Mouse (Mus musculus) liver, adult 2 months (tissue): Measurements from ENCODE around the gene Adam15. TPM values are rescaled to one million over a fixed set of nuclear protein-coding genes. Genes with fewer than 3 reads are reported as not detected.

ENCODE experiments used
- DNase-seq: peaks from one replicate; pipeline ENCODE4 v3.0.0-alpha.2; 2011; ENCODE audit warnings: low read depth, low spot score; ENCODE audit errors: extremely low read depth
- H3K27ac ChIP-seq: fragments of 200-500 bp; replicated peaks from 2 replicates; pipeline ENCODE4 v1.5.1; 2012; ENCODE audit warnings: low read depth, mild to moderate bottlenecking, control low read depth, inconsistent platforms, low read length; ENCODE audit not compliant: insufficient read depth
- H3K27me3 ChIP-seq: fragments of 200-500 bp; 2 replicates; pipeline ENCODE4 v1.6.1; 2012; ENCODE audit warnings: mild to moderate bottlenecking, moderate library complexity, low read length, inconsistent platforms; ENCODE audit not compliant: control insufficient read depth, insufficient read depth
- H3K36me3 ChIP-seq: fragments of 200-500 bp; 2 replicates; pipeline ENCODE4 v1.6.1; 2012; ENCODE audit warnings: low read length, inconsistent platforms; ENCODE audit not compliant: control insufficient read depth, insufficient read depth
- H3K4me1 ChIP-seq: fragments of 200-500 bp; 2 replicates; pipeline ENCODE4 v1.6.1; 2011; ENCODE audit warnings: low read length; ENCODE audit not compliant: control insufficient read depth, insufficient read depth
- H3K4me3 ChIP-seq: fragments of 200-500 bp; 2 replicates; pipeline ENCODE4 v1.5.1; 2011; ENCODE audit warnings: low read depth, mild to moderate bottlenecking, control low read depth, low read length, moderate library complexity; ENCODE audit not compliant: insufficient read depth
- H3K79me2 ChIP-seq: fragments of 200-500 bp; 2 replicates; pipeline ENCODE4 v1.6.1; 2012; ENCODE audit warnings: inconsistent platforms, mild to moderate bottlenecking, low read length, moderate library complexity; ENCODE audit not compliant: control insufficient read depth, insufficient read depth
- H3K9ac ChIP-seq: fragments of 200-500 bp; 2 replicates; pipeline ENCODE4 v1.6.1; 2012; ENCODE audit warnings: low read depth, mild to moderate bottlenecking, control low read depth, inconsistent platforms, low read length
- CTCF ChIP-seq: fragments of 200-500 bp; IDR thresholded peaks from 2 replicates; pipeline ENCODE4 v1.5.1; 2011; ENCODE audit warnings: low read depth, low read length, control low read depth
- POLR2A ChIP-seq: fragments of 200-500 bp; IDR thresholded peaks from 2 replicates; pipeline ENCODE4 v1.6.1; 2011; ENCODE audit warnings: low read length, control low read depth; ENCODE audit not compliant: insufficient read depth; ENCODE audit errors: extremely low read depth
- WGBS: fragments of 180-500 bp; shearing (Covaris S2); methylation state at CpG from one replicate; pipeline ENCODE4 v1.1.7; 2018; 5-methylcytosine and 5-hydroxymethylcytosine counted together
- polyA plus RNA-seq: library from polyadenylated mRNA; depleted of rRNA; stranded (reverse); fragments of >200 nt; gene quantifications from 2 replicates; pipeline ENCODE4 v1.2.3, GENCODE M21; 2012; rRNA removed
- total RNA-seq: library from RNA; depleted of rRNA; stranded (reverse); fragments of >200 nt; gene quantifications from 2 replicates; pipeline ENCODE4 v1.2.3, GENCODE M21; 2014; rRNA removed

The Adam15 gene
- total RNA-seq: 1.4 and 2.6 TPM in 2 replicates
- polyA plus RNA-seq: 4.7 and 5.4 TPM in 2 replicates

- peak; percentile 22 for DNase-seq
- H3K36me3 ChIP-seq: no peaks in the 10 kb centered on the region
- H3K79me2 ChIP-seq: no peaks in the 10 kb centered on the region
- peak within 1 kb of the TSS; percentile 66 for H3K4me3 ChIP-seq
- no peaks in the 10 kb centered on the region for H3K4me1 ChIP-seq
- 3% methylated on average over 58 of the region's 59 CpGs for WGBS
- no peak within 1 kb of the TSS for H3K27ac ChIP-seq
- H3K27me3 ChIP-seq: 0 out of 2 replicates have a peak, but pooled peaks cover 5% of the 10 kb centered on the region
- TF ChIP-seq POLR2A (no peak), CTCF (no peak)
- peak within 1 kb of the TSS; percentile 62 for H3K9ac ChIP-seq
Observed at GRCm38 (mm10) chr3:89349869-89350501, at the start of gene Adam15. Adam15 (minus strand) TSS chr3:89349996.

- no peak for TF ChIP-seq POLR2A
- TF ChIP-seq CTCF: no peak
- Histone ChIP-seq H3K27ac (peak overlapping the region; percentile 79), H3K36me3 (peaks cover 2% of the 10 kb centered on the region; the same call in 1 of the 2 replicates), H3K4me3 (peak overlapping the region; percentile 85), H3K27me3 (no peaks in the 10 kb centered on the region), H3K79me2 (peaks cover 12% of the 10 kb centered on the region; the same call in 1 of the 2 replicates), H3K9ac (peak overlapping the region; percentile 92), H3K4me1 (peaks cover 4% of the 10 kb centered on the region; the same call in 1 of the 2 replicates)
- no peak for DNase-seq
- 0% methylated on average over 4 of the region's 4 CpGs for WGBS
Observed at GRCm38 (mm10) chr3:89396654-89397005, 46.8 kb upstream of the Adam15 start.

- Histone ChIP-seq H3K79me2 (peaks cover 18% of the 10 kb centered on the region), H3K4me3 (peak overlapping the region; percentile 85), H3K36me3 (peaks cover 2% of the 10 kb centered on the region; the same call in 1 of the 2 replicates), H3K9ac (peak overlapping the region; percentile 92), H3K27ac (peak overlapping the region; percentile 98), H3K4me1 (peaks cover 8% of the 10 kb centered on the region), H3K27me3 (no peaks in the 10 kb centered on the region)
- DNase-seq: peak; percentile 76
- under 1% methylated on average over 42 of the region's 44 CpGs for WGBS
- TF ChIP-seq CTCF (peak; percentile 92), POLR2A (no peak)
Observed at GRCm38 (mm10) chr3:89395806-89396653, 46.2 kb upstream of the Adam15 start.

GRCm38 (mm10) chr3:89395419-89395805 lies 45.6 kb upstream of the Adam15 start:
- Histone ChIP-seq H3K4me3 (peak overlapping the region; percentile 85), H3K79me2 (peaks cover 23% of the 10 kb centered on the region), H3K27ac (peak overlapping the region; percentile 98), H3K4me1 (peaks cover 13% of the 10 kb centered on the region), H3K9ac (peak overlapping the region; percentile 92), H3K36me3 (peaks cover 2% of the 10 kb centered on the region; the same call in 1 of the 2 replicates), H3K27me3 (no peaks in the 10 kb centered on the region)
- peak; percentile 61 for DNase-seq
- no peak for TF ChIP-seq CTCF
- no peak for TF ChIP-seq POLR2A
- WGBS: 1% methylated on average over 10 of the region's 10 CpGs

GRCm38 (mm10) chr3:89394894-89395256 lies 45.1 kb upstream of the Adam15 start:
- 2% methylated on average over 12 of the region's 12 CpGs for WGBS
- H3K4me1 ChIP-seq: peaks cover 18% of the 10 kb centered on the region
- H3K27ac ChIP-seq: peak overlapping the region; percentile 98
- TF ChIP-seq CTCF (no peak), POLR2A (peak; percentile 61; the same call in 1 of the 2 replicates)
- peak overlapping the region; percentile 92 for H3K9ac ChIP-seq
- peaks cover under 1% of the 10 kb centered on the region; the same call in 1 of the 2 replicates for H3K36me3 ChIP-seq
- H3K4me3 ChIP-seq: peak overlapping the region; percentile 85
- H3K79me2 ChIP-seq: peaks cover 28% of the 10 kb centered on the region
- no peaks in the 10 kb centered on the region for H3K27me3 ChIP-seq
- DNase-seq: peak; percentile 85
